Mouse (Mus musculus): ENCODE results near the gene Ggt1. TPM values are rescaled to one million over a fixed set of nuclear protein-coding genes. Genes with fewer than 3 reads are reported as not detected.

The Ggt1 gene
- polyA plus RNA-seq, 1 experiment = 370 TPM

DNA sequence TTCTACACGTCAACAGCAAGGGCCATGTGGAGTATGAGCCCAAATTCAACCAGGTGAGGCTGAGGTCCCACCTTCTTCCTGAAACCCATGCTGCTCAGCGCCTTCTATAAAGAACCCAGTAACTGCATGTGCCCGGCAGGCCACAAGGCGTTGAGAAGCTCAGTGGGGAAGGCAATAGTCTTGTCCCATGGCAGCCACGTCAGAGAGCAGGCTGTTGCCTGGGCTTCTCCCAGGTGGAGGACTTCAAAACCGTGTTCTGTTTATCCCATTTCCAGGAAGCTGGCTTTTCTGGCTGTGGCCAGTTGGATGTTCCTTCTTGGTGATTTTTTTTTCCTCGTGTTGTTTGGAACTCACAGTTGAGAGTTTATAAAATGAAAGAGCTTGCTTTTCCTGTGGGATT is 49.1 kb downstream of the Ggt1 start:
- no peak for DNase-seq (ENCODE audit: low read depth, low spot score)
- 47% methylated on average over 7 of the region's 7 CpGs for WGBS

DNA sequence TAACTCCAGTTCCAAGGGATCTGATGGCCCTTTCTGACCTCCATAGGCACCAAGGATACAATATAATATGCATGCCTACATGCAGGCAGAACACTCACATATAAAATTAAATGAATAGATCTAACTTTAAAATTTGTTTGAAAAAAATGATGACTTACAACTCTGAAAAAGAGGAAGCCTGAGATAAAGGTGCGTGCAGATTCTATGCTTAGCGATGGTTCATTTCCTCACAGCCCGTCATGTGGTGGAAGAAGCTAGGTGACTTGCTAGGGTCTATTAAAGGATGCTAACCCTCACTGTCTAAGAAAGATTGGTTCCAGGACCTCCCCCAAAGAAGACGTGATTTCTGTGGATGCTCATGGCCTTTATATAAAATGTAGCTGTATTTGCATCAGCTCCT is 54.6 kb downstream of the Ggt1 start:
- DNase-seq (ENCODE audit: low read depth, low spot score) = no peak
- 79% methylated on average over 4 of the region's 4 CpGs for WGBS

DNA sequence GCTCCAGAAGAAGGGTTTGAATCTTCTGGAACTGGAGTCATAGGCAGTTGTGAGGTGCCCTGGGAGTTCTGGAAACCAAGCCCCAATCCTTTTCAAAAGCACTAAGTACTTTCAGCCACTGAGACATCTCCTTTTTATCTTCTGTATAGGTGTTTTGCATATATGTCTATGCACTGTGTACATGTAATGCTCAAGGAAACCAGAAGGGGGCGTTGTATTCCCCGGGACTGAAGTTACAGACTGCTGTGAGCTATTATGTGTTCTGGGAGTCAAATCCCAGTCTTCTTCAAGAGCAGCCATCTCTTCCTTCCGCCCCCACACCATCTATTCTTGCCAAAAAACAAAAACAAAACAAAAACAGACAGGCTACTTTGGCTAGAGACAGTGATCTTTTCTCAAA is 59.4 kb downstream of the Ggt1 start:
- WGBS = 40% methylated on average over 3 of the region's 3 CpGs
- DNase-seq (ENCODE audit: low read depth, low spot score) = no peak

DNA sequence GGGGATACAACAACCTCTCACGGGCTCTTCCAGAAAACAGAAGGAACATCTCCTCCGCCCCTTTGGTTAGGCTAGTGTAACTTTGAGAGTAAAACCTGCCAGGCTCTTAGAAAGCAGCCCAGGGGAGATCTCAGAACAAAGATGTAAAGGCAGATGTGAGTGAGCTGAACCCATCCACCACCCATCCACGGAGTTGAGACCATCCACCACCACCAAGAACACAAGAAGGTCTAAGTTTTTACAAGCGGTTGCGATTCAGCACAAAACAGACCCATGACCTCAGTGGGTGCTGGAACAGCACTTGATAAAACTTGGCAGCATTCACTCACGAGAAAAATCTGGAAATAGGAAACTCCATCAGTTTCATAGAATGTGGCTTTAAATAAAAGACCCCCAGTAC is 64.5 kb downstream of the Ggt1 start:
- WGBS = 29% methylated on average over 6 of the region's 6 CpGs

DNA sequence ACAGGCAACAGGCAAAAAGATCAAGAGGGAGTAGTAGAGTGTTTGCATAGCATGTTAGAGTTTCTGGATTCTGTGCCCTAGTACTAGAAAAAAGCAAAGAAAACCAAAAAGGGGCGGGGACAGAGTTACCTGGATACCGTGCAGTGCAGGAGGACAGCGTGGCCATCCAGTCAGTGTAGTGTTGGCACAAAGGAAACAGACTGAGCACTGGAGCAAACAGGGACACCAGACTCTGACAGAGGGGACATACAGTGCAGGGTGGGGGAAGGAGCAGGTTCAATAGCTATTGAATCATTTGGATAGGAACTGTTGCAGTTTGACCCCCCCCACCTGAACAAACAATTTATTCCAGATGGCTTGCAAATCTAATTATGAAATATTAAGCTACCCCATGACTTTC is 65.6 kb downstream of the Ggt1 start:
- DNase-seq (ENCODE audit: low read depth, low spot score) = no peak
- 30% methylated on average over 3 of the region's 3 CpGs for WGBS

More for the DNA sequence above, 64.5 kb downstream of the Ggt1 start:
- no peak for DNase-seq (ENCODE audit: low read depth, low spot score)

DNA sequence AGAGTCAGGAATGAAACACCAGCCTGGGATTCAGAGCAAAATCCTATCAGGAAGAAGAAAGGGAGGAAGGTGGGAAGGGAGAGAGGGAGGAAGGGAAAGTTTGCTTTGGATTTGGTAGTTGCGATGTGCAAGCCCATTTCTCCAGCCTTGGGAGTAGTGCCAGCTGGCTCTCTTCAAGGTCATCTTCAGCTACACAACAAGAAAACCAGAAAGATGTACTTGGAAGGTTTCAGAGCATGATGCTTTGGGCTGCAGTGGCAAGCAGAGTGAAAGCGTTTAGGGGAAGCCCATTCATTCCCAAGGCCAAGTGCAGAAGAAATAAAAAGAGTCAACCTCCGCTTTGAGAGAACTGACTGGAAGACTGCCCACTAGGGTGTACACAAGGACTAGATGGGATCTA is 66.1 kb downstream of the Ggt1 start:
- WGBS = 44% methylated on average over 3 of the region's 3 CpGs
- no peak for DNase-seq (ENCODE audit: low read depth, low spot score)

DNA sequence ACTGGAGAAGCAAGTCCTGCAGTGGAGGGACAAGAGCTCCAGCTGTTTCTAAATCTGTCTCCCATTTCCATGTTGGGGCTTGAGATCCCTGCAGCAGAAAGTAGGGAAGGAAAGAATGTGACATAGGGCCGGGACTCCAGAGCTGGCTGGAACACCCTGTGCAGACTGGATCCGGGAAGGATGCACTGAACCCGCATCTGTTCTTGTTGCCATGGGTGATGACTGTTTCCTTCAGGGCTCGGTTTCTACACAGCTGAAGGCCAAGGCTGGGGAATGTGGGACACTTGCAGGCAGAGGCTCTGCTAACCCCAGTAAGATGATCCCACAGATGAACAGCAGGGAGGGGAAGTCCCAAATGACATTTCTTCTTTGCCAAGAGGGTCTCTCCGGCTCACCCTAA is 71.2 kb downstream of the Ggt1 start:
- DNase-seq (ENCODE audit: low read depth, low spot score) = no peak

DNA sequence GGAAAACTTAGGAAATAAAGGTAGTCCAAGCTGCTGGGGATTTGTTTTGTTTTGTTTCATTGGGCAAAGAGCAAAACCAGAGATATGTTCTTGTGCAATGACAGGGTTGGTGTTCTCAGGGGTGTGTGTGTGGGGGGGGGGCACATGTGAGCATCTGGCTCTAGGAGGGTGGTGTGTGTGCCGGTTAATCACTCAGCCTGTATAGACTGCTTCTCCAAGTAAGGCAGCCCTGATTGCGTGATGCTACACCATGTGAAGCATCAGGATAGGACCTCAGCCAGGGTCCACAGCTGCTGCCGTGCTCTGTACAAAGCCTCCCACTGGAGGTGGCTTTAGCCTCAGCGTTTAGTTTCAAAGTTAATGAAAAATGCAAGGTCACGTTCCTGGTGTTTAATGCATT is 71.6 kb downstream of the Ggt1 start:
- DNase-seq (ENCODE audit: low read depth, low spot score) = no peak
- 59% methylated on average over 5 of the region's 5 CpGs for WGBS

More for the DNA sequence above, 71.2 kb downstream of the Ggt1 start:
- WGBS = 37% methylated on average over 5 of the region's 5 CpGs

DNA sequence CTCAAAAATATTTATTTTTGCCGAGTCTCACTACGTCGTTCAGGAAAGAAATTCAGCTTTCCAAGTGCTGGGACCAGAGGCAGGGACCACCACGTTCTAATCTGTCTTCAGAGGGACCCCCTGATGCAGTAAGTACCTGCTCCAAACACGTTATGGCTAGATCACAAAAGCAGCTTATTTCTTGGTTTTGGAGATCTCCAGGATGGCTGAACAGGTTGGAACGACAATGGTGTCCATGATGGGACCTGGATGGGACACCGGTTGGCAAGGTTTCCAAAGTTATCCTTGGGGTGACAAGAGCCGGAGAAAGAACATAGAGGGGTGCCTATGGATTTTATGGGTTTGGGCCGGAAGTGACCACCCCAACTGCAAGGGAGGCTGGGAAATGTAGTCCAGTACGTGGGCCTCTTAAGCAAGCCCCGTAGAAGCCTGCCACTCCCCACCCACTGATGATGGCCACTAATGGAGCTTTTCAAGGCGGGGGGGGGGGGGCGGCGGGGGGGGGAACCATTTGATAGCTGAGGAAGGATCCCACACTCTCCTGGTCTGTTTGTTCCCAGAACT is 72.3 kb downstream of the Ggt1 start:
- WGBS = 61% methylated on average over 14 of the region's 14 CpGs
- DNase-seq (ENCODE audit: low read depth, low spot score) = no peak

DNA sequence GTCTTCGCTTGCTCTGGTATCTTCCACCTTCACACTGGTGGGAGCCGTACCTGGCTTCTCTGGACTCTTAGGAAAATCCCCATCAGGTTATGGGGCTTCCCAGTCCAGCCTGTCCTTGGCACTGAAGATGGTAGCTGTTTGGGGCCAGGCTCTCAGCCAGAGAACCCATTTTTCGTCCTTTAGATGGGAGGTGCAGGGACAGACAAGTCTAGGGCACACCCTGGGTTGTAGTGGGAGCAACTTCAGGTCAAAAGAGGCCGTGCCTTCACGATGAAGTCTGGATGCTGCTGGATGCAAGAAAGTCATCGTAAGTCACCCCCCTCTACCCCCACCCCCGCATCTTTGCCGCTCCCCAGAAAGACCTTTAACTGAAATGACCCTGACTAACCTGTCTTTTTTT is 73.2 kb downstream of the Ggt1 start:
- WGBS = 90% methylated on average over 8 of the region's 8 CpGs
- DNase-seq (ENCODE audit: low read depth, low spot score) = no peak

DNA sequence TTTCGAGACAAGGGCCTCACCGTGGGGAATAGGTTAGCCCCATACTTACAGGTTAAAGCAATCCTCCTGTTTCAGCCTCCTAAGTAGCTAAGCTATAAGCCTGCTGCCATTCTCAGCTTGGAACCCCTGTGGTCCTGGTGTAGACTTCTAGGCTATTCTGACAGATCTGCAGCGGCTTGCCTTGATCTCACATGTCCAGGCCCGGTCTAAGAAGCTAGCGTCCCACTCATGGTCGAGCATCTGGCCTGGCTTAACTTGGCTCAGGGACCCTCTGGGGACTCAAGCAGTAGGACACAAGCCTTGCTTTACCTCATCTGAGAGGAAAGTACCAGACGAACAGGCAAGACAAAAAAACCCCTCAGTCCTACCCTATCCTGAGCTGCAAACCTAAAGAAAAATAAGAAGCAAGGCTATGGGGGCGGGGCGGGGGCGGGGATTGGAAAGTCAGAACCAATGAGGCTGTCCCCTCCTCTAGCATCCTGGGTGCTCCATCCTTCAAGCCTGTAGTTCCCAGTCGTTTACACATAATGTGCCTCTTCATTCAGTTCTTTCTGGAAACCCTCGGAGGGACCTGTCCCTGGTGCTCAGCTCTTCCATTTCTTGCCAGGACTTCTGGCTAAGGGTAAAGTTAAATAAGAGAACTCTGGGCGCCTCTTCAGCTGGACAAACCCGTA is 73.8 kb downstream of the Ggt1 start:
- DNase-seq (ENCODE audit: low read depth, low spot score) = no peak
- WGBS = 71% methylated on average over 14 of the region's 14 CpGs

DNA sequence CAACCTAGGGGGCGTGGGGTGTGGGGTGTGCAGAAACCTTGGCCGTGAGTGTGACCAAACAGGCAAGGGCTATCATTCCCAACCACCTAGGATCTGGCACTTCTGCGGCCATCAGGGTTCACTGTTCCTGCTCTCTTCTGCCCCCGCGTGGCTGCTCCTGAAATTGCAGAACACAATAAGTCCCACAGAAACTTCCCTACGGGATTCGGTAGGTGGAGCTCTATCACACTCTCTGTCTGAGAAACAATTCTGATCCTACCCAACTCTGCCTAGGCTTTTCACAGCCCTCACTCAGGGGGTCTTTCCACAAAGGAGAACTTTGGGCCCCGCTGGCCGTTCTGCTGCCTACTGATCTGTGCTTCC is 74.3 kb downstream of the Ggt1 start:
- peak; percentile 48 for DNase-seq (ENCODE audit: low read depth, low spot score)
- 12% methylated on average over 9 of the region's 9 CpGs for WGBS

Other genes with a start within 250 kb of the Ggt1 start
- gene Adora2a, start 244.7 kb upstream of the Ggt1 start, polyA plus RNA-seq (2012; rRNA removed) = 2.4 and 3.6 TPM in 2 replicates
- 1.1 and 1.3 TPM in 2 replicates for gene Upb1, start 160.5 kb upstream of the Ggt1 start, polyA plus RNA-seq (2012; rRNA removed)
- 30.6 and 44.8 TPM in 2 replicates for gene Snrpd3, start 44.1 kb upstream of the Ggt1 start, polyA plus RNA-seq (2012; rRNA removed)
- gene Gucd1, start 43.6 kb upstream of the Ggt1 start, polyA plus RNA-seq (2012; rRNA removed) = 95.7 and 159 TPM in 2 replicates
- gene Lrrc75b, start 1.3 kb upstream of the Ggt1 start, polyA plus RNA-seq (2012; rRNA removed) = 1.0 TPM in 2 replicates
- 16.0 and 26.1 TPM in 2 replicates for gene Ggt5, start 27.7 kb downstream of the Ggt1 start, polyA plus RNA-seq (2012; rRNA removed)
- gene Susd2, start 82.4 kb downstream of the Ggt1 start, polyA plus RNA-seq (2012; rRNA removed) = 42.9 and 124 TPM in 2 replicates
- gene Cabin1, start 202.7 kb downstream of the Ggt1 start, polyA plus RNA-seq (2012; rRNA removed) = 20.3 and 36.0 TPM in 2 replicates
- 81.4 and 104 TPM in 2 replicates for gene Ddt, start 211.8 kb downstream of the Ggt1 start, polyA plus RNA-seq (2012; rRNA removed)
- gene Gm20441, start 219.3 kb downstream of the Ggt1 start, polyA plus RNA-seq (2012; rRNA removed) = 0.48 and 0.58 TPM in 2 replicates
- 48.6 and 59.5 TPM in 2 replicates for gene Gstt3, start 219.8 kb downstream of the Ggt1 start, polyA plus RNA-seq (2012; rRNA removed)
- 44.8 and 68.1 TPM in 2 replicates for gene Gstt1, start 237.0 kb downstream of the Ggt1 start, polyA plus RNA-seq (2012; rRNA removed)

Data from large intestine, adult 2 months (tissue).